Mouse (Mus musculus): ENCODE measurements around the gene Serpinb6e. TPM values are rescaled to one million over a fixed set of nuclear protein-coding genes. Genes with fewer than 3 reads are reported as not detected.

Gene Serpinb6e
- total and polyA plus RNA-seq, 3 experiments: not detected

GRCm38 (mm10) chr13:33821490-33822143 lies 21.6 kb downstream of the Serpinb6e start:
- Histone ChIP-seq H3K27me3 (ENCODE audit: control insufficient read depth in 1 of 2, insufficient read depth in 2 of 2, low read length in 2 of 2) (no peaks in the 10 kb centered on the region), H3K27ac (ENCODE audit: control insufficient read depth, low read depth, low read length) (no peak overlapping the region), H3K79me2 (ENCODE audit: control insufficient read depth, insufficient read depth, low read length, poor library complexity) (no peaks in the 10 kb centered on the region), H3K4me1 (ENCODE audit: control insufficient read depth in 1 of 2, insufficient read depth in 2 of 2, low read length in 2 of 2) (no peaks in the 10 kb centered on the region), H3K9me3 (replicated peaks; ENCODE audit: insufficient read depth, low read length) (no peaks in the 10 kb centered on the region), H3K4me3 (ENCODE audit: control insufficient read depth in 1 of 2, insufficient read depth in 1 of 2, low read depth in 2 of 2, low read length in 2 of 2) (no peak overlapping the region), H3K36me3 (ENCODE audit: control insufficient read depth in 1 of 2, insufficient read depth in 2 of 2, low read length in 2 of 2) (no peaks in the 10 kb centered on the region), H3K9ac (ENCODE audit: control insufficient read depth, low read depth, low read length, poor library complexity, severe bottlenecking) (no peak overlapping the region)
- DNase-seq (ENCODE audit: low read depth, low spot score): peak; percentile 6
- TF ChIP-seq USF2 (IDR thresholded peaks at IDR 0.05; ENCODE audit: borderline replicate concordance in 1 of 2, insufficient read depth in 1 of 2, low read depth in 1 of 2, low read length in 2 of 2): no peak
- TF ChIP-seq TBP (IDR thresholded peaks at IDR 0.05; ENCODE audit: low read depth, low read length): no peak
- peak in 1 of 3 experiments; percentile 11; a peak in 1 of 6 replicates for TF ChIP-seq CTCF (IDR thresholded peaks at IDR 0.05 in 2 of 3, conservative IDR thresholded peaks at IDR 0.05 in 1 of 3; ENCODE audit: control insufficient read depth in 1 of 3, insufficient read depth in 1 of 3, low read depth in 2 of 3, low read length in 3 of 3, poor library complexity in 1 of 3, severe bottlenecking in 1 of 3)

Other genes with a start within 250 kb of the Serpinb6e start
- gene Serpinb6d, start 182.0 kb downstream of the Serpinb6e start, total RNA-seq (2012; rRNA removed): not detected in 2 replicates
- not detected for gene Serpinb6d, start 182.0 kb downstream of the Serpinb6e start, polyA plus RNA-seq (2012; ENCODE audit: insufficient read depth in 1 of 2, insufficient read length in 2 of 2, low read depth in 1 of 2, low replicate concordance in 2 of 2, missing spikeins in 1 of 2)
- gene Serpinb6c, start 62.3 kb upstream of the Serpinb6e start, total RNA-seq (2012; rRNA removed): not detected in 2 replicates
- not detected for gene Serpinb6c, start 62.3 kb upstream of the Serpinb6e start, polyA plus RNA-seq (2012; ENCODE audit: insufficient read depth in 1 of 2, insufficient read length in 2 of 2, low read depth in 1 of 2, low replicate concordance in 2 of 2, missing spikeins in 1 of 2)
- 3.0 and 3.7 TPM in 2 replicates for gene Nqo2, start 121.3 kb upstream of the Serpinb6e start, total RNA-seq (2012; rRNA removed)
- 1 to 10 TPM in 1 of 2 experiments, not detected in 1; 7.6 TPM for gene Nqo2, start 121.3 kb upstream of the Serpinb6e start, polyA plus RNA-seq (2012; ENCODE audit: insufficient read depth in 1 of 2, insufficient read length in 2 of 2, low read depth in 1 of 2, low replicate concordance in 2 of 2, missing spikeins in 1 of 2)
- 11.4 TPM in 2 replicates for gene Ripk1, start 159.0 kb upstream of the Serpinb6e start, total RNA-seq (2012; rRNA removed)
- gene Ripk1, start 159.0 kb upstream of the Serpinb6e start, polyA plus RNA-seq (2012; ENCODE audit: insufficient read depth in 1 of 2, insufficient read length in 2 of 2, low read depth in 1 of 2, low replicate concordance in 2 of 2, missing spikeins in 1 of 2): 10 to 100 TPM in 1 of 2 experiments, not detected in 1; 11.8 TPM
- gene Serpinb6a, start 159.4 kb upstream of the Serpinb6e start, total RNA-seq (2012; rRNA removed): 65.1 and 79.6 TPM in 2 replicates
- 10 to 100 TPM in 1 of 2 experiments, not detected in 1; 61.6 TPM for gene Serpinb6a, start 159.4 kb upstream of the Serpinb6e start, polyA plus RNA-seq (2012; ENCODE audit: insufficient read depth in 1 of 2, insufficient read length in 2 of 2, low read depth in 1 of 2, low replicate concordance in 2 of 2, missing spikeins in 1 of 2)
- gene Bphl, start 194.2 kb upstream of the Serpinb6e start, total RNA-seq (2012; rRNA removed): 7.5 and 7.7 TPM in 2 replicates
- gene Bphl, start 194.2 kb upstream of the Serpinb6e start, polyA plus RNA-seq (2012; ENCODE audit: insufficient read depth in 1 of 2, insufficient read length in 2 of 2, low read depth in 1 of 2, low replicate concordance in 2 of 2, missing spikeins in 1 of 2): 1 to 10 TPM in 1 of 2 experiments, not detected in 1; 6.5 TPM
- gene Tubb2a, start 234.6 kb upstream of the Serpinb6e start, total RNA-seq (2012; rRNA removed): 38.8 and 68.8 TPM in 2 replicates
- 10 to 100 TPM in 1 of 2 experiments, not detected in 1; 55.9 TPM for gene Tubb2a, start 234.6 kb upstream of the Serpinb6e start, polyA plus RNA-seq (2012; ENCODE audit: insufficient read depth in 1 of 2, insufficient read length in 2 of 2, low read depth in 1 of 2, low replicate concordance in 2 of 2, missing spikeins in 1 of 2)

Data from MEL (cell line).